Mouse (Mus musculus) lung, postnatal 36 days (tissue): Measurements from ENCODE around the gene 5330417C22Rik.

Experiments
- DNase-seq: peaks from one replicate; pipeline ENCODE4 v3.0.0; 2022; ENCODE audit warnings: mixed read lengths

5330417C22Rik gene

DNA sequence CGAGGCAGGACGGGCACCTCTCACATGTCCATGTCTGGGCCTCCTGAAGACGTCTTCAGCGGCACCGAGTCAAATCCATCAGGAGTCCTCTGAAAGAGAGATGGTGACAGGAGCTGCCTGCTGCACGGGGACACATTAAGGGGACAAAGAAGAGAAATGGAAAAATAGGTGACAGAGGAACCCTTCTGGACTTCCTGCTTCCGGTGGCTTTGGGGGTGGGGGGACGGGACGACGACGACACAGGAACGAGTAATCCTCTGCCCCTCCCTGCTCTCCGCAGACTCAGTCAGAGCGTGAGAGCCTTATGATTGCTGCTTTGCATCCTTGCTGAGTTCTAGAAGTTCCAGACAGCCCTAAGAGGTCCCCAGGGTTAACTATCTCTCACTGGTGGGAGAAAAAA is 78.0 kb downstream of the 5330417C22Rik start:
- peak; percentile 9 for DNase-seq

DNA sequence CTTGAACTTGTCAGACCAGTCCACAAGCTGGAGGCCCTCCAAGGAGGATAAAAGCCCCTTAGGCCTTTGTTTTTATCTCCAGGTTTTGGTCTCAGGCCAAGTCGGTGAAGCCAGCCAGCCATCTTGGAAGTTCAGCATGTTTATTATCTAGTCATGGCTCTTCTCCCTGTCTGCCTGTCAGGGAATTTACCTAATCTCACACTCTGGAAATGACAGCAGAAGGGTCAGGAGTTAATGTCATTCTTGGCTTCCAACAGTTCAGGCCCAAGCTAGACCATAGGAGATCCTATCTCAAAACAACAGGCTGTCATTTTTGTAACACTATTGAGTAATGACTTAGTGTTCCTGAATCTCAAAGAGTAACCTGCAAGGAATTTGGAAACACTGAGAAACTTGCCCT is 82.2 kb downstream of the 5330417C22Rik start:
- no peak for DNase-seq

GRCm38 (mm10) chr3:108451969-108452368 is 84.4 kb downstream of the 5330417C22Rik start:
- no peak for DNase-seq

DNA sequence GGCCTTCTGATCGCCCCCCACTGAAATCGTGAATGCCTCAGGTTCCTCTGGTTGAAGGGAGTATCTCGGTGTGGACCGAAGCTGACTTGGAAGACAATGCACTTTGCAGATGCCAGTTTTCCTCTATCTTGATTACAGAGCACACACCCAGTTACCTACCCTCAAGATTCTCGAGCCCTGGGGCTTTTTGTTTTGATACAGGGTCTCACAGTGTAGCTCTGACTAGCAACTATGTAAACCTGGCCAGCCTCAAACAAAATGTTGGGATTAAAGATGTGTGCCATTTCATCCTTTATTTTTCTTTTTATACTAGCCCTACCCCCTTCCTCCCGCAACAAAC is 91.0 kb downstream of the 5330417C22Rik start:
- no peak for DNase-seq

- peak; percentile 96 for DNase-seq
These were observed 91.5 kb downstream of the 5330417C22Rik start, which contains the start of gene Sars for GRCm38 (mm10) chr3:108444698-108445365. Sars (minus strand) TSS chr3:108445209.

DNA sequence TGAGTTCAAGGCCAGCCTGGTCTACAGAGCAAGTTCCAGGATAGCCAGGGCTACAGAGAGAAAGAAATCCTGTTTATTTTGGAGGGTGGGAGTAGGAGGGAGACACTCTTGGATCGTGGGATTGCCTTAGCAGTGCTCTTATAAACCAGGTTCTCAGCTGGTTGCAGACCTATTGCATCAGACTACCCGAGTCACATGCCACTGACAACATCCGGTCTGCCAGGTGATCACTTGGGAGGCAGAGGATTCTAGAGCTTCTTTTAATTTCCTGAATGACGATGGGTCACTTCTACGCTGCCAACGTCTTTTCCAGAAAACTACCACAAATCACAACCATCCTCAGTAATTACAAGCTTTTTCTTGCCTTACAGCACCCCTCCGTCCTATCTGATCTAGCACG is 92.3 kb downstream of the 5330417C22Rik start:
- DNase-seq: peak; percentile 86

DNA sequence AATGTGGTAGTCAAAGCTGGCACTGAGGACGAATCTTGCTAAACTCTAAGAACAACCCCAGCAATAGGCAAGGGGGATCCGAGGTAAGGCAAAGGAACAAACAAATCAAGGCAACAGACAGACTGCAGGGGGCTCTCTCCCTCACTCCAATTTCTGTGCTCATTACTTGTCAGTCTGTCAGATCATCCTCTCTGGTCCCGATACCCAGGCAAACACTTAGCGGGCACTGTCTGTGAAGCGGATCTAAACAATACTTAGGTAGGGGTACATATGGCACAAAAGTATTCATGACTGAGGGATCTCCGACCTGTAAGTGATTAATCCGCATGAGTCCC is 100.0 kb downstream of the 5330417C22Rik start:
- DNase-seq: no peak

DNA sequence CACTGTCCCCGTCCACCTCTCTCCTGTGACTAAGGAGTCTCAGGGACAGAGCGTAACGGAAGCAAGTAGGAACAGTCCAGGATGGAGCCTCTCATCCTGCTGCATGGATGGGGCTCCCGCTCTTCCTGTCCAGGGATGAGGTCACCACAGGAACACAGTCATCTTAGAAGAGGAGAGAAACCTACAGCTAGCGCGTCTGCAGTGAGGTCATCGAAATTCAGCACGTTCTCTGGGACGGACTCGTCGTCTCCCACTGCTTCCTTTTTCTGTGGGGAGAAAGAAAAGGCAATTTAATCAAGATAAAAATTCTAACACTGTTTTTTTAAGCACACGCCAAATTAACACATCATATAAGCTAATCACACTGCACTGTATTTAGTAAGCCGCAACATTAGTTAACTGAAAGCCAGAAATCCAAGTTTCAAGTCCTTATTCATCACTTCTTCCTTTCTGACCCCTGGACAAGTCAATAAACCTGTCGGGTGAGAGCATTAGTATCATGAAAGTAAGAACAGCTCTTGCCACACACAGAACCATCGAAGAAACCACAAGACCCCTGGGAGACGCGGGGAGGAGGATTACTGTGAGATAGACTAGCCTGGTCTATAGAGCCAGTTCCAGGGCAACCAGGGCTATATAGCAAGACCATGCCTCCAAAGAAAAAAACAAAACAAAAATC is 100.5 kb downstream of the 5330417C22Rik start:
- peak; percentile 47 for DNase-seq

GRCm38 (mm10) chr3:108433881-108434495 is 102.3 kb downstream of the 5330417C22Rik start:
- no peak for DNase-seq

DNA sequence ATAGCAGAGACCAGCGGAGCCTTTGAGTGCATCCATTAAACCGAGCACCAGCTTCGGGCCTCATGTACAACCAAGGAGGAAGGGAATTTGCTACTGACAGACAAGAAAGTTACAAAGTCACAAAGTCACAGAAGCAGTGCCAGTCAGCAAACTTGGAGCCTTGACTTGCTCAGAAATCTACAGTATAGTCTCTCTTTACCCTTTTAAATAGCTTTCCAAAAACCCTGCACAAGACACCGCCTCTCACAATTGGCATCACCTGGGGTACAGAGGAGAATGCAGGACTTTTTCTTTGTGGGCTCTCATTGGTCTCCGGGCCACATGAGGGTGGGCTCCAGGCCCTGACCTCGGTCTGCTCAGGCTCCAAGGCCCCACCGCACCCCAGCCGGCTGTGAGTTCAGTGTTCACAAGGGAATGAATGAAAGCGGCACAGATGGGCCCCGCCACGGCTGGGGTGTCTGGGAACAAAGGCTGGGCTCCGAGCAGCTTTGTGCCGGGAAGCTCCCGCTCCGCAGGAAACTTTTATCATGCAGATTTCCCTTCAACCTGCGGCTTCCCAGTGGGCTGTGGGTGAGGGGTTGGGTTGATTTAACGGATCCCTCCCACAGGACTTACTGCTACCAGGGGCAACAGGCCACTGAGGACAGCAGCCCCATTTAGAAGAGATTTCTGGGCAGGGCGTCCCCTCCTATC is 103.0 kb downstream of the 5330417C22Rik start:
- no peak for DNase-seq

- no peak for DNase-seq
These were observed 103.7 kb downstream of the 5330417C22Rik start for GRCm38 (mm10) chr3:108432542-108433187.

DNA sequence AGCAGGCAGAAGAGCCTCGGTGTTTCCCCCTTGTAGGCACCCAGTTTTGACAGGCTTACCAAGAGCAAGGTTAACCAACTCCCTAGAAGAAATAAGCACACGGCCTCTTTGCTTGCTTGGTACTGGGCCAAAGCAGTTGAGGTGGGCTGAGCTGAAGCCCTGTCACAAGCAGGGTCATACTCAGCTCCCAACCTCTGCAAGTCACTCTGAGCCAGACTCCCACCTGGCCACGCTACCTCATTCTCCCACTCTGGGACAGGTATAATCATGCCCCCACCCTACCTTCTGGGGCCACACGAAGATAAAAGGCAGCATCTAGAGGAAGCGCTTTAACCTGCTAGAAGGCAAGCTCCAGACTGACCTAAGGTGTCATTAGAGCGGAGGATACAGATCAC is 110.7 kb downstream of the 5330417C22Rik start:
- no peak for DNase-seq

DNA sequence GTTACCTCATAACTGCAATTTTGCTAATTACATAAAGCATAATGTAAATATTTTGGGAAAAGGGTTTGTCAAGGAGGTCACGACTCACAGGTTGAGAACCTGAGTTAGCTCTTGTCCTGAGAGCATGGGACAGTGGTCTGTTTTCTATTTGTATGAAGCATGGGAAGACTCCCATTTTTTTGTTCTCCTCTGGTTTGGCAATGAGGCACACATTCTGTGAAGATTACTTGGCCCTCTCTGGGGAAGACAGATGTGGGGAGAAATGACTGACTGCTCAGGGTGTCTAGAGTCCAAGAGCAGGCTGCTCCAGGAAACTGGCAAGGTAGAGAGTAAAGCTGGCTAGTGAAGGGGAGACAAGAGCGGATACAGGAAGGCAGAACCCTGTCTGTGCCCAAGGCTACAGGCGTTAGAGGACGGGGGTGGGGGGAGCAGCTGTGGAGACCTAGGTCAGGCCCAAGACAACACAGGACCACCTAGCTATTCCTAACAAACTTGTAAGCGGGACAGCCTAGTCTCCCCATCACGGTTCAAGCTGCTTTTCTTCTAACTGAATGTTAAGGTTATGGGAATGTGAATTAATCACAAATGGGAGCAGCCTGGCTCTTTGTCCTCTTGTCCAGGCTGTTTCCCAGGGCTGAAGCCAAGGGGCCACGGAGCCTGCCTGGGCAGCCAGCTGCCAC is 111.3 kb downstream of the 5330417C22Rik start:
- no peak for DNase-seq

GRCm38 (mm10) chr3:108423844-108424801 is 112.2 kb downstream of the 5330417C22Rik start:
- DNase-seq: peak; percentile 70

DNA sequence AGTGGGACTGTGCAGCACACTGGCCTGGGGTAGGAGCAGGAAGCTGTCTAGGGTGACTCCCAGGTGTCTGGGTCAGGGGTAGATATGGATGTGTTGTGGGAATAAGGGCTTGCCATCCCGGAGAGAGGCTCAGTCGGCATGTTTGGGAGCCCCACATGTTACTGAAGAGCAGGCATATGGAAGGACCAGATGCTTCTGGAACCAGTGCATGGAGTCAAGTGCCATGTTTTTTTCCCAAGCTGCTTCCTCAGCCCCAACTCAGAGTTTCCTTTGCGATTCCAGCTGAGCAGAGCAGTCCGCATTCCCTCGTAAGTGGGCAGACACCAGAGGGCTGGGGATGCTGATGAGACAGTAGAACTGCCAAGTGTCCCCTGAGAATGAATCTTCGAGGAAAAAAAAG is 113.3 kb downstream of the 5330417C22Rik start:
- no peak for DNase-seq

GRCm38 (mm10) chr3:108415831-108416223 is 120.5 kb downstream of the 5330417C22Rik start:
- DNase-seq: peak; percentile 81

DNA sequence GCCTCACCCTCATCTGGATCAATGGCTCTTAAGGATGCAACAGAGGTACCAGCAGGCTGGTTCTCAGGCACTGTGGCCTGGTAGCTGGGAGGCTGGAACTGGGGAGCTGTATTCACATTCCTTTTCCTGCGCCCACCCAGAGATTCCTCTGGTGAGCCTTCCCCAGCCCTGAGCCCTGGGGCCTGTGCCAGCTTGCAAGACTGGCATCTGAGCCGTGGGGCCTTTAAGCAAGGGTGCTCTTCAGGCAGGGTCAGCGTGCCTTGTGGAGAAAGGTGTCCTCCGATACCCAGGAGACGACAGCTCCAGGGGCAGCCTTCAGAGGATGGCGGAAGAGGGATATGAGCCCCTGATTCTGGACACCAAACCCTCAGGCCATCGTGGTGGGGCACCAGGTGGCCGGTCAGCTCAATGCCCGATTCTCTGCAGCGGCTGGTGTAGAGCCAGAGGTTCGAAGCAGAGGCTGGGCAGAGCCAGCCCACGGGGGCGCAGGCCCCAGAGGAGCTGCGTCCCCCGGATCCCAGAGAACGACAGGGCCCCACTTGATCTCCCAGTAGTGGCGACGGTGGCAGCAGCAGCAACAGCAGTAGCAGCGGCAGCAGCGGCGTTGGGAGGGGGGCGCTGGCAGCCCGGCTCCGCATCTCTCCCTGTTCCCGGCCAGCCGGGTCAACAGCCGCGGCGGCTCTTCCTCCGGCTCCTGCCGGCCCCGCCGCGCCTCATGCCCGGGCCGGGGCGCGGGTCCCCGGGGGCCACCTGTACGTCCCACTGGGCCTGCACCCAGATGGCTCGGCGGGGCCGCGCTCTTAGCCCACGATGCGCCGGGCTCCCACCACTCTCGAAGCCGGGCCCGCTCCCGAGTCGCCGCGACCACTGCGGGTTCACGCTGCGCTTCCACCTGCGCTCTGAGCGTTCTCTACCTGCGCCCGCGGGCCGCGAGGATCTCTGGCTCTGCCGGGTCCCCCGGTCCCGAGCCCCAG is 121.2 kb downstream of the 5330417C22Rik start, which contains the start of gene Celsr2:
Gene Celsr2 (minus strand): TSS at position 696 of the 974 bp plus-strand sequence.
- DNase-seq: no peak

DNA sequence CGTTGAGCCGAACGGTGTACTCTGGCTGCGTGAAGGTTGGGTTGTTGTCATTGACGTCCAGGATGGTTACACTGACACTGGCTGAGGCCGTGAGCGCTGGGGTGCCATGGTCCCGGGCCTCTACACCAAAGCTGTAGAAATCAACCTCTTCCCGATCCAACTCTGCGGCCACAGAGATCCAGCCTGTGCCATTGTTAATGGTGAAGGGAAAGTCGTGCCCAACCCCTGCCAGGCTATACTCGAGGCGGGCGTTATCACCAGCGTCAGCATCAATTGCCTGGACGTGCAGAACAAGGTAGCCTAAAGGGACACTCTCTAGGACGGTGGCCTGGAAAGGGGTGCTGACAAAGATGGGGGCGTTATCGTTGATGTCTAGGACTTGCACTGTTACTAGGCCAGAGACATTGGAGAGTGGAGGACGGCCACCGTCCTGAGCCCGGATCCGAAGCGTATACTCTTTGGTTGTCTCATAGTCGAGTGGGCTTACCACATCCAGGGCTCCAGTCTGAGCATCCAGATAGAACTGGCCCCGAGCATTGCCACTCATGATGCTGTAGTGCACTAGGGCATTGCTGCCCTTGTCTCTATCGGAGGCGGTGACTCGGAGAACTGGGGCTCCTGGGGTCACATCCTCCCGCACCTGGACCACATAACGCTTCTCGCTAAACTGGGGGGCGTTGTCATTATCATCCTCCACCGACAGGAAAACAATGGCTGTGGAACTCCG is 122.5 kb downstream of the 5330417C22Rik start:
- DNase-seq: no peak

- DNase-seq: peak; percentile 80
These were observed 124.6 kb downstream of the 5330417C22Rik start for GRCm38 (mm10) chr3:108411754-108412121.
